Mouse (Mus musculus): ENCODE data around the gene Scamp4. TPM values are rescaled to one million over a fixed set of nuclear protein-coding genes. Genes with fewer than 3 reads are reported as not detected.

The Scamp4 gene
- polyA plus RNA-seq (2015; fragmentation: Nextera tagmentation; extraction: Ambion mirVana) = 100 and 102 TPM in 2 replicates

DNA sequence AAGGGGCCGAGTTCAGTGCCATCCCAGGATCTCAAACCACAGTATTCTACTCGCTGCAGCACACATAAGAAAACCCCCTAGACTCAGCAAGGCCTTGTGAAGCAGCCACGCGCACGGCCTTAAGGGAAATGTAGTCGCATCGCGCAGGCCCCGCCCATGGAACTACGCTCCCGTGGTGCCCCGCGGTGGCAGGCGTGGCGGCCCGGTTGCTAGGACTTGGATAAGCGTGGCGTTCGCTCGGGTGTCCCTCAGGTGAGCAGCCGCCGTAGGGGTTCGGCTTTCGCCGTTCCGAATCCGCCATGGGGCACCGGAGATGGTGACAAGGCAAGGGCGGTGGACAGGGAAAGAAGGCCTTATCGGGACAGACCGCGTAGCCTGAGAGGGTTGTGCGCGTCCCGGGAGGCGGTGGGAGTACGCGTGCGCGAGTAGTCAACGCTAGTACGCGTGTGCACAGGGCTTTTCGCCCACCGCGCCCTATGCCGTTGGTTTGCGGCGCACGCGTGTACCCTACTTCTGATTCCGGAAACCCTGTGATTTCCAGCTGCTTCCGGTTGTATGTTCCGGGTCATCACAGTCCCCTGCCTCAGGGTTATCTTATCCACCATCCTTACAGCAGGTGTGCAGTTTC is at the start of gene Scamp4, which contains the start of gene Adat3:
Scamp4 (plus strand) TSS at position 175 of the 628 bp plus-strand sequence.
Adat3 (plus strand) TSS at position 183 of the 628 bp plus-strand sequence.
- Histone ChIP-seq H3K27ac (peak within 1 kb of the TSS; percentile 91), H3K9me3 (no peaks in the 10 kb centered on the region), H3K4me3 (peak within 1 kb of the TSS; percentile 77), H3K9ac (peak within 1 kb of the TSS; percentile 48), H3K4me2 (peak within 1 kb of the TSS; percentile 64), H3K4me1 (peaks cover 18% of the 10 kb centered on the region), H3K36me3 (peaks cover 23% of the 10 kb centered on the region), H3K27me3 (no peaks in the 10 kb centered on the region)
- WGBS = under 1% methylated on average over 52 of the region's 54 CpGs
- ATAC-seq (ENCODE audit: insufficient number of reproducible peaks, low FRiP score, low TSS enrichment, low read depth) = peak; percentile 92

DNA sequence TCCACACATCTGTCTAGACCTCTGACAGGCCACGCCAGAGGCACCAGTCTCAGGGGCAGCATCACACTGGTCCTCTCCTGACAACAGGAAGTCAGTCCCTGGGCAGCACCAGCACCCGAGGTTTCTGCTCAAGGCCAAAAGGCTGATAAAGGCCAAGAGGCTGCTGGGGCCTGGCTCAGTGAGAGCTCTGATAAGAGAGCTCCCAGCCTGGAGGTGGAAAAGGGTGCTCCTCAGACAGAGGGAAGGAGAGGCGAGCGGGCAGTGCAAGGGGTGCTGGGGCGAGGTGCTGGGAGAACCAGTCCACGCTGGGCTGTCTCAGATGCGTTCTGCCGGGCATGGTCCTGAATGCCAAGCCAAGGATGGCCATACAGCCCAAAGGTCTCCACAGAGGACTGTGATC is 49.1 kb upstream of the Scamp4 start:
- WGBS = 84% methylated on average over 8 of the region's 8 CpGs
- no peak for ATAC-seq (ENCODE audit: insufficient number of reproducible peaks, low FRiP score, low TSS enrichment, low read depth)
- Histone ChIP-seq H3K27ac (no peak overlapping the region), H3K9ac (0 out of 2 replicates have a peak overlapping the region, but pooled peaks have one; percentile 7), H3K4me3 (no peak overlapping the region), H3K4me2 (no peak overlapping the region), H3K27me3 (no peaks in the 10 kb centered on the region), H3K4me1 (peaks cover 16% of the 10 kb centered on the region), H3K36me3 (peaks cover 30% of the 10 kb centered on the region), H3K9me3 (no peaks in the 10 kb centered on the region)

DNA sequence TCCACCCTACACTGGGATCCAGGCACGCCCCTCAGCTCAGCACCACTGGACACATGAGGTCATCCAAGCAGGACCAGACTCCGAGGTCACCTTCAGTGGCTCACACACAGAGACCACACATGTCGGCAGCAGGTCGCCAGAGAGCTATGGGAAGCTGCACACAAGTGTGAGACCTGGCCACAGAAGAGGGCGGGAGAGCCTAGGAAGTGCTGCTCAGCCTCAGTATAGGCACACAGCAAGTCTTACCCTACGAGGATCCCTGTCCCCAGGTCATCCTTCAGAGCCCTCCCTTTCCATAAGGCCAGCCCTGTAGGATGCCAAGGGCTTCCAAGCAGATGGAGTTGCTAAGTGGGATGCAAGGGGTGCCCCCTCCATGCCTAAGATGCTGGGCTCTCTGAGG is 48.7 kb upstream of the Scamp4 start:
- H3K9me3 ChIP-seq = no peaks in the 10 kb centered on the region
- H3K4me2 ChIP-seq = no peak overlapping the region
- H3K36me3 ChIP-seq = peaks cover 26% of the 10 kb centered on the region
- no peak overlapping the region for H3K27ac ChIP-seq
- no peak overlapping the region for H3K4me3 ChIP-seq
- H3K27me3 ChIP-seq = no peaks in the 10 kb centered on the region
- no peak overlapping the region for H3K9ac ChIP-seq
- peaks cover 18% of the 10 kb centered on the region for H3K4me1 ChIP-seq
- 88% methylated on average over 6 of the region's 6 CpGs for WGBS
- no peak for ATAC-seq (ENCODE audit: insufficient number of reproducible peaks, low FRiP score, low TSS enrichment, low read depth)

DNA sequence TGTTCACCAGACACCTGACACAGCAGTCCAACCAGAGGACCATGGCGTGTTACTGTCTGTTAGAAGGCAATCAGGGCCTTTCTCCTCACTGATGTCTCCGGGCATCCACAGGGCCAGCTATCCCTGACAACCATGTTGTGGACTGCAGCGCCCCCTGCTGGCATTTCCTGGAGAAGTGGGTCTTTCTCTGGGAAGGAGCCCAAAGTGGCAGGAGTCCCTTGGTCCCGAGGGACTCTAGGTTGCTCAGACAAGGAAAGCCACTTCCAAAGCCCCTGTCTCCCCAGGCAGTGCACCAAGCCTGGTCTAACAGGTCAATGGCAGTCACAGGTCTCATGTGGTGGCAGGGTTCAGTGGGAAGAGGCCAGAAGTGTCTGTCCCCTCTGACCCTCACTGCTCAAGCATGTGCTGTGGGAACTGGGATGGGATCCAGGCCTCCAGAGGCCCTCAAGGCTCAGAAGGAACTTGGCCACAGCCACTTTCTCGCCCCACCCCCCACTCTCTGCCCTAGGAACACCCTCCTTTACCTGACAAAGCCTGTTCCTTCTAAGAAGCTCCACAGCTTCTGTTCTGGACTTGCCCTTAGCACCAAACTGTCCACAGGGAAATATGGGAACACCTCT is 45.2 kb upstream of the Scamp4 start:
- no peaks in the 10 kb centered on the region for H3K9me3 ChIP-seq
- H3K4me3 ChIP-seq = no peak overlapping the region
- H3K36me3 ChIP-seq = peaks cover 7% of the 10 kb centered on the region; the same call in 1 of the 2 replicates
- H3K27ac ChIP-seq = no peak overlapping the region
- H3K4me2 ChIP-seq = no peak overlapping the region
- H3K4me1 ChIP-seq = peaks cover 42% of the 10 kb centered on the region
- H3K27me3 ChIP-seq = no peaks in the 10 kb centered on the region
- no peak overlapping the region for H3K9ac ChIP-seq
- WGBS = 36% methylated on average over 5 of the region's 5 CpGs
- no peak for ATAC-seq (ENCODE audit: insufficient number of reproducible peaks, low FRiP score, low TSS enrichment, low read depth)

DNA sequence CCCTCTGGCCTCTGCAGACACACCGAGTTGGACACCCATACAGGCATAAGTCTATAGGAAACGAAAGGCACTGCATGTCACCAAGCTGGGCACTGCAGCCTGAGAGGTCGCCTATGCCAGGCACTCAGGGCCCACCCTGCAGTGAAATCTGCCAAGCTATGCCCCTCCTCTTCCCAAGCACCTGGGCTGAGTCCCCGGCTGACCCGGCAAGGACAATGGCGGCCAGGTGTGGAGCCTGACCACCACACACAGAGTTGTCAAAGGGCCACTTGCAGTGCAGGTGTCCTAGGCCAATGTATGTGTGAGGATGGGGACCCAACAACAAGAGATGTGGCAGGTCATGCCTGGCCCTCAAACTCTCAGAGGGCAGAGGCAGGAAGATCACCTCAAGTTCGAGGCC is 43.2 kb upstream of the Scamp4 start:
- WGBS = 89% methylated on average over 7 of the region's 7 CpGs

DNA sequence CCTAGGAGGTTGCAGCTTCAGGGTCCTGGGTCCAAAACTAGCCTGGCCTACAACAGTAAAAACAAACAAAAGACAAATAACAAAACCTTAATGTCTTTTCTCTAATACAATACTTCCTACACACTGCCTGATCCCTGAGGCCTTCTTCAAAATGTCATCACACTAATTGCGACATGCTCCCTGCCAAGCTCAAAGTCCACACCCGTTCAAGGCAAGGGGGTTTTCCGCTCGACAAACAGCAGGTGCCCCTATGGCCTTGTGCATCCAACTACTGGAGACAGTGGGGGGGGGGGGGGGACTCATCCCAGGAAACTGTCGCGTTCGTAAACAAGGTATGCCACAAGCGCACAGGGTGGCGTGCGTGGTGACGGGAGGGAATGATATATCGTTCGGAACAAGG is 42.1 kb upstream of the Scamp4 start:
- peak overlapping the region; percentile 99 for H3K4me3 ChIP-seq
- H3K27ac ChIP-seq = peak overlapping the region; percentile 92; the same call in 1 of the 2 replicates
- peaks cover 44% of the 10 kb centered on the region for H3K4me1 ChIP-seq
- peak overlapping the region; percentile 97 for H3K9ac ChIP-seq
- H3K27me3 ChIP-seq = no peaks in the 10 kb centered on the region
- no peak for ATAC-seq (ENCODE audit: insufficient number of reproducible peaks, low FRiP score, low TSS enrichment, low read depth)
- H3K4me2 ChIP-seq = peak overlapping the region; percentile 80
- no peaks in the 10 kb centered on the region for H3K9me3 ChIP-seq
- 1% methylated on average over 13 of the region's 13 CpGs for whole genome bisulfite sequencing
- no peaks in the 10 kb centered on the region for H3K36me3 ChIP-seq

More for the DNA sequence above, 43.2 kb upstream of the Scamp4 start:
- H3K27me3 ChIP-seq = no peaks in the 10 kb centered on the region
- no peaks in the 10 kb centered on the region for H3K36me3 ChIP-seq
- ATAC-seq (ENCODE audit: insufficient number of reproducible peaks, low FRiP score, low TSS enrichment, low read depth) = no peak
- H3K9me3 ChIP-seq = no peaks in the 10 kb centered on the region
- peaks cover 44% of the 10 kb centered on the region for H3K4me1 ChIP-seq
- no peak overlapping the region for H3K4me2 ChIP-seq
- H3K27ac ChIP-seq = no peak overlapping the region
- no peak overlapping the region for H3K9ac ChIP-seq
- H3K4me3 ChIP-seq = no peak overlapping the region

DNA sequence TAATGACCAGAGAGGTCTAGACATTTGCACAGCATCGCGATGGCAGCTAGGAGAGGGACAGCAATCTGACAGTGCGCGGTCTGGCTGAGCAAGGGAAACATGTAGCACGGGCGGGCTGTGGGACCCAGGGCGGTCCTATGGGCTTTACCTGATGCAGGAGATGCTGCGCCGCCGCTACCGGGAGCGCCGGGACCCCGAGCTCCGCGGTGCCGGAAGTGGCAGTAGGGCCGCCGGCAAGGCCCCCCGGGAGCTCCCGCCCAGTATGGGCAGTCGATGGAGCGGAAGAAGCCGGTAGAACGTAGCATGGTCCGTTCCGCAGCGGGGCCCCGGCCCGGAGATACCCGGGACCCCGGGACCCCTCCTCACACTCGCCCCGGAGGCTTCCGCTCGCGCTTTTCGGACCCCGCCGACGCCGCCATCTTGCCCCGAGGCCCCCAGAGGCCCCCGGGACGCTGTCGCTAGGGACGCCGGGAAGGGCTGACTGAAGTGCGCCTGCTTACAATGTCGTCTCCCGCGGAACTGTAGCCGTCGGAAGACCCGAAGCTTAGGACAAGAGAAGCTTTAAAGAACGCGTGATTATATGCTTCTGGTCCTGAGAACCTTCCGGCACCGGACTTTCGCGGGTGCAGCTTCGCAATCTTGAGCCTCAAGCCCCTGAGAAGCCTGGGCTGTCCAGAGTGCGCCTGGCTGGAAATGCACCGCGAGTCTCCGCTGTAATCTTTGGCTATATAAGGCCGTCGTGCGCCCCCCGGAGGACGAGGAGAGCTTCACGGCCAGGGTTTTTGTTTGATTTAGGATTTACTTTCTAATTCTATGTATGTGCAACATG is 41.3 kb upstream of the Scamp4 start, which contains the start of gene Rexo1:
Rexo1 (minus strand) TSS at position 445 of the 829 bp plus-strand sequence.
- Histone ChIP-seq H3K27ac (peak within 1 kb of the TSS; percentile 92), H3K9ac (peak within 1 kb of the TSS; percentile 97), H3K9me3 (no peaks in the 10 kb centered on the region), H3K4me3 (peak within 1 kb of the TSS; percentile 99), H3K4me1 (peaks cover 47% of the 10 kb centered on the region), H3K36me3 (0 out of 2 replicates have a peak, but pooled peaks cover 5% of the 10 kb centered on the region), H3K4me2 (peak within 1 kb of the TSS; percentile 80), H3K27me3 (no peaks in the 10 kb centered on the region)
- WGBS = under 1% methylated on average over 70 of the region's 72 CpGs
- peak; percentile 84 for ATAC-seq (ENCODE audit: insufficient number of reproducible peaks, low FRiP score, low TSS enrichment, low read depth)

DNA sequence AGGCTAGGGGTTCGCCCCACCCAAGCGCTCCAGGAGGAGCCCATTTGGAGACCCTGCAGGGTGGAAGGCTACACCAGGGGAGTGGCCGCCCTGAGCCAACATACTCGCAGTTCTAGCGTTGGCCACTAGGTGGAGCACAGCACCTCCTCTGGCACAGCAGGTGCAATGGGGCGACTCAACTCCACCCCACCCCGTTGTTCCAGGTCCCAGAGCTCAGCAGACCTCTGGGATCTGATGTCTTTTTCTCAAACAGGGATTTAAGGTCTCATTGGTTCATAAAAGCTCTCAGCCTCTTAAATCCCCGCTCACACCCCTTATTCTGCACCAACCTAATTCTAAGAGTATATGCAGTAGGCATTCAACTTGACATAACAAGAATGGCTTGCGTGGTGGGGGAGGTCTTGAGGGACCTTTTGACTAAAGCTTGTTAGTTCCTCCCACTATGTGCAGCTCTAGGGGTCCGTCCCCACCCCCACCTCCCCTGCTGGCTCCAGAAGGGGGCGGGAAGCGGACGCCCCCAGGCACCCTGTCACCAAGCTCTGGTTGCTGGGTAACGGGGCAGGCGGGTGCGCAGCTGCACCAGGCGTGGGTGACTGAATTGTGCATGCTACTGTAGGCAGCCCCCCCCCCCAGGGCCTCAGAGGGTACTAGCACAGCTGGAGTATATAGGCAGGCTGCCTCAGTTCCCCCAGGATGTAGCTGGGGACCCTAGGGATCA is 36.1 kb upstream of the Scamp4 start:
- ATAC-seq (ENCODE audit: insufficient number of reproducible peaks, low FRiP score, low TSS enrichment, low read depth) = no peak
- Histone ChIP-seq H3K4me1 (peaks cover 43% of the 10 kb centered on the region), H3K36me3 (peaks cover 27% of the 10 kb centered on the region), H3K4me2 (no peak overlapping the region), H3K27ac (no peak overlapping the region), H3K27me3 (no peaks in the 10 kb centered on the region), H3K9ac (no peak overlapping the region), H3K4me3 (no peak overlapping the region), H3K9me3 (no peaks in the 10 kb centered on the region)
- 24% methylated on average over 17 of the region's 17 CpGs for WGBS

DNA sequence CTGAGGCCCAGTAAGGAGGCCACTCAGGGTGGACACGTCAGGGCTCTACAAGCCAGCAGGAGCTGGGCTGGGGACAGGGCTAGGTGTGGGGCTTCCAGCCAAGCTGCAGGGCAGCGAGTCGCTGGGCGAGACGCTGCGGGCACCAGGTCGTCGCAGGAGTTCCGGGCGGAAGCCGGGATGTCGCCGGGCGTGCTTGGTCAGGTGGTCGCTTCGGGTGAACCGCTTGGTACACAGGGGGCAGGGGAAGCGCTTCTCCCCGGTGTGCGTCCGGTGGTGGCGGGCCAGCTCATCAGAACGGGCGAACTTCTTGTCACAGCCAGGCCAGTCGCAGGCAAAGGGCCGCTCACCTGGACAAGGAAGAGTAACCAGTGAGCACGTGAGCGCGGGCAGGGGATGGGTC is 33.8 kb upstream of the Scamp4 start:
- H3K4me3 ChIP-seq = no peak overlapping the region
- H3K9ac ChIP-seq = no peak overlapping the region
- WGBS = 95% methylated on average over 29 of the region's 29 CpGs
- H3K9me3 ChIP-seq = no peaks in the 10 kb centered on the region
- peaks cover 27% of the 10 kb centered on the region for H3K36me3 ChIP-seq
- ATAC-seq (ENCODE audit: insufficient number of reproducible peaks, low FRiP score, low TSS enrichment, low read depth) = no peak
- H3K27ac ChIP-seq = no peak overlapping the region
- H3K27me3 ChIP-seq = no peaks in the 10 kb centered on the region
- H3K4me2 ChIP-seq = no peak overlapping the region
- H3K4me1 ChIP-seq = peaks cover 51% of the 10 kb centered on the region

DNA sequence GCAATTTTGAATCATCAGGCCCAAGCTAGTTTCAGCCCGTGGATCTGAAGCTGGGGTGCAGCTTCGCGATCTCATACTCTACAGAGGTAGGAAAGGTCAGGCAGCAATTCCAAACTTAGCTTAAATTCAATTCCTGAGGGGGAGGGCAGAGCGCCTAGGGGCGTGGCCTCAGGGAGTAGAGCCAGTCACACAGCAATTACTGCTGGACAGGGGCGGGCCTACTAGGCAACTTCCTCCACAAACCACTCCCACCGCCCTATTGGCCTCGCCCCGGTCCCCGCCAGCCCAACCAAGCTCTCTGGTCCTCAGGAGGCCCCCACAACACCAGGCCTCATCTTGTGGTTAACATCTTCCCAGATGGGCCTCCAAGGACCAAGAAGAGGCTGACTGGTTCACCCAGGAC is 33.0 kb upstream of the Scamp4 start:
- Histone ChIP-seq H3K9me3 (no peaks in the 10 kb centered on the region), H3K4me2 (peak overlapping the region; percentile 23; the same call in 1 of the 2 replicates), H3K36me3 (peaks cover 27% of the 10 kb centered on the region), H3K27me3 (no peaks in the 10 kb centered on the region), H3K9ac (no peak overlapping the region), H3K4me3 (no peak overlapping the region), H3K27ac (no peak overlapping the region), H3K4me1 (peaks cover 59% of the 10 kb centered on the region)
- 35% methylated on average over 10 of the region's 10 CpGs for WGBS
- ATAC-seq (ENCODE audit: insufficient number of reproducible peaks, low FRiP score, low TSS enrichment, low read depth) = no peak

DNA sequence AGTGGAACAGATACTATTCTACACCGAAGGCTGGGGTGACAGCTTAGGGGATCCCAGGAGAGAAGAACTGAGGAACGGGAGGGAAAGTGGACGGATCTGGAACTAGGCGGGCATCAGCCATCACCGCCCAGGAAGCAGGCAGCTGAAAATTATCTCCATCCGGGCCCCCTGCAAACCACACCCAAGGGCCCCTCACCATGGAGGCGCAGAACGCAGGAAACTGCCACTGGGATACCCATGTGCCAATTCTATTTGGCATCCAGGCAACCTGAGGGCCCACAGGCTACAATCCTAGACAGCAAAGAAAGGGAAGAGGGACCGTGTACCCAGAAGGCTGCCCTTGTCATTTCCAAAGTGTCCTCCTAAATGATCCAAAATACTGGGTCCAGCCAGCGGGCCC is 32.3 kb upstream of the Scamp4 start:
- Histone ChIP-seq H3K4me3 (peak overlapping the region; percentile 14; the same call in 1 of the 2 replicates), H3K27me3 (no peaks in the 10 kb centered on the region), H3K36me3 (peaks cover 27% of the 10 kb centered on the region), H3K9me3 (no peaks in the 10 kb centered on the region), H3K9ac (peak overlapping the region; percentile 21; the same call in 1 of the 2 replicates), H3K27ac (peak overlapping the region; percentile 68; the same call in 1 of the 2 replicates), H3K4me1 (peaks cover 66% of the 10 kb centered on the region), H3K4me2 (peak overlapping the region; percentile 43; the same call in 1 of the 2 replicates)
- no peak for ATAC-seq (ENCODE audit: insufficient number of reproducible peaks, low FRiP score, low TSS enrichment, low read depth)
- 85% methylated on average over 10 of the region's 10 CpGs for WGBS

Measured in limb, embryonic 15.5 days (tissue).